Mouse (Mus musculus) erythroid progenitor cell, adult 5-6 weeks (primary cell): ENCODE data around the gene Aph1a. TPM values are rescaled to one million over a fixed set of nuclear protein-coding genes. Genes with fewer than 3 reads are reported as not detected.
"Not testable (repeated sequence)": the region's sequence is repeated elsewhere in the genome, so short reads cannot be mapped to it uniquely, and the experiment has no call there.

Source experiments
- ATAC-seq: replicated peaks from 2 replicates; pipeline ENCODE4 v1.8.0; 2016; ENCODE audit warnings: moderate number of reproducible peaks, mild to moderate bottlenecking, moderate TSS enrichment, inconsistent platforms; ENCODE audit not compliant: poor library complexity, low FRiP score, severe bottlenecking
- total RNA-seq, 2 experiments: library from RNA; stranded (forward) in 1 of 2; stranded (reverse) in 1 of 2; fragments of 150-400 nt in 1 of 2; fragments of 186-747, 209-891 nt in 1 of 2; gene quantifications; 2 replicates each; pipeline versions ENCODE4 v1.2.3 to v1.2.4; 2015 to 2017; ENCODE audit warnings: low replicate concordance in 2 of 2

Gene Aph1a
- 7.6 and 8.0 TPM in 2 replicates for total RNA-seq (2015; ENCODE audit: low replicate concordance)
- total RNA-seq (2017; ENCODE audit: low replicate concordance) = 9.6 and 14.6 TPM in 2 replicates

- ATAC-seq = peak; percentile 99
These were observed at the start of gene Aph1a for GRCm38 (mm10) chr3:95893606-95894316. Gene Aph1a, plus strand, starts transcription at chr3:95893969.

- no peak for ATAC-seq
These were observed 43.2 kb upstream of the Aph1a start for GRCm38 (mm10) chr3:95850611-95851010.

GRCm38 (mm10) chr3:95851317-95851716 is 42.5 kb upstream of the Aph1a start:
- ATAC-seq = no peak

GRCm38 (mm10) chr3:95855502-95856089 is 38.2 kb upstream of the Aph1a start, which contains the start of gene Prpf3:
Gene Prpf3, minus strand, starts transcription at chr3:95855885.
- peak; percentile 99 for ATAC-seq

DNA sequence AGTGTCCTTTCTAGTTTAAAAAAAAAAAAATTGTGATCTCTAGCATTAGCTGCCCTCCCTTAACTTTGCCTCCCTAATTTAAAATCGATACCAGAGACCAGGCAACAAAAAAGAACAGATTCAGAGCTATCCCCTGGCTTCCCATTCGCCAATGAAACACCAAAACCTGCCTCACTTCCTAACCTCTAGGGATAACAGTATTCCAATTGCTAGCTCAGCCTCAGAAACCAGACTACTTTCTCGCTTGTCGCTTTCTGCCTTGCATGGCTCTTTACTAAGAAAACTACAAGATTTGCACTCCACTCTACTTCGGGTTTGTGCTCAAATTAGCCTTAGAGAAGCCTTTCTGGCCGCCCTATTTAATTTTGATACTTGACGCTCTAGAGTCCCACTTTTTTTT is 37.7 kb upstream of the Aph1a start:
- ATAC-seq = peak; percentile 20

DNA sequence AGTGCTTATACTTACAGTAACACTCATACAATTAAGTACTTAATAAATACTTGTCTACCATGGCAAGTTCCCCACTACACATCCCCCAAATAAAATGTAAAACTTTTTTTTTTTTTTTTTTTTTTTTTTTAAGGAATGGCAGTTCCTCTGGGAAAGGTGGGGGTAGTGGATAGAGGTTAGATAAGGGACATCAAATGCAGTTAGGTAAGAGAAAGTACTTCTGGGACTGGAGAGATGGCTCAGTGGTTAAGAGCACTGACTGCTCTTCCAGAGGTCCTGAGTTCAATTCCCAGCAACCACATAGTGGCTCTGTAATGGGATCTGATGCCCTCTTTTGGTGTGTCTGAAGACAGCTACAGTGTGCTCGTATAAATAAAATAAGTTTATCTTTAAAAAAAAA is 36.7 kb upstream of the Aph1a start:
- not testable (repeated sequence) for ATAC-seq

DNA sequence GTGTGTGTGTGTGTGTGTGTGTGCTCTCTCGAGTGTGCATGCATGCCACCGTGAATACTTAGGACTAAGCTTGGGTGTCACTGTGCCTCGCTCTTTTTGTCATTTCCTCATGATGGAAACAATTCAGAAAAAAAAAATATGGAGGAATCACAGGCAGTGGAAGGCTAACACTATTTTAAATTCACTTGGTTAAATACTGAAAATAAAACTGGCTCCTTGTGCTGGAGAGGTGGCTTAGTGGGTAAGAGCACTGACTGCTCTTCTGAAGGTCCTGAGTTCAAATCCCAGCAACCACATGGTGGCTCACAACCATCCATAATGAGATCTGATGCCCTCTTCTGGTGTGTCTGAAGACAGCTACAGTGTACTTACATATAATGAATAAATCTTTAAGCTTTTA is 35.5 kb upstream of the Aph1a start:
- ATAC-seq = not testable (repeated sequence)

GRCm38 (mm10) chr3:95860323-95860722 is 33.4 kb upstream of the Aph1a start:
- no peak for ATAC-seq

DNA sequence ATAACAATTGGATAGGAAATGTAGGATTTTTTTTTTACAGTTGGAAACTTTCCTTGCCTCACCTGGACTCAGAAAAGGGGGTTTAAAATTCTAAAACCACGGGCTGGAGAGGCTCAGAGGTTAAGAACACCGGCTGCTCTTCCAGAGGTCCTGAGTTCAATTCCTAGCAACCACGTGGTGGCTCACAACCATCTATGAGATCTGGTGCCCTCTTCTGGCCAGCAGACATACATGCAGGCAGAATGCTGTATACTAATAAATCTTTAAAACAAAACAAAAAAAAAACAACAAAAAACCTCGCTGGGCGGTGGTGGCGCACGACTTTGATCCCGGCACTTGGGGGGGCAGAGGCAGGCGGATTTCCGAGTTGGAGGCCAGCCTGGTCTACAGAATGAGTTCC is 32.6 kb upstream of the Aph1a start:
- no peak for ATAC-seq

DNA sequence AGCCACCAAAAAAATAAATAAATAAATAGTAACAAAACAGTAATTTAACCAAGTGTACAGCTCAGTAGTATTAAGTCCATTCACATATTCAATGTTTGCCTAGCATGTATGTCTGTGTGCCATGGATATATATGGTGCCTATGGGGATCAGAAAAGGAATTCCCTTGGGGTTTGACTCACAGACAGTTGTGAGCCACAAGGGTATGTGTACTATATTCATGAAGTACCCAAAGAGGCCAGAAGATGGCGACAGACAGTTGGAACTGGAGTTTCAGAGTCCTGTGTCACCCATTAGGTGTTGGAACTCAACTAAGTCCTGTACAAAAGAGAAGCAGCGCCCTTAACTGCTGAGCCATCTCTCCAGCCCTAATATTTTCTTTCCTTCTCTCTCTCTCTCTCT is 32.0 kb upstream of the Aph1a start:
- peak; percentile 90 for ATAC-seq

DNA sequence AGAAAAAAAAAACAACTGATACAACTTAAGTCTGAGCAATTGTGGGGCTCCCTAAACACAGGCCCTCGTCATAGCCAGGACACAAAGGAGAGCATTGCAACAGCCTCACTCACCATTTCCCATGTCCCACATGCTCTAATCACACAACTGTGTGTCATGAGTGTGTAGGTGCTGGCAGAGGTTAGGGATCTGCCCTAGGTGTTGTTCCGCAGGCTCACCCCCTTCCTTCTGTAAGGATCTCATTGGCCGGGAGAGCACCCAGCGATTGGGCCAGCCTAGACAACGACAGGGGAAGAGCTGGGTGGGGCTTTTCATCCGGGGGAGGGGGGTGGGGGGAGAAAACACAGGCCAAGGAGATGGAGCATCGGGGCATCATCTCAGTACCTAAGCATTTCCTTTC is 30.2 kb upstream of the Aph1a start:
- no peak for ATAC-seq

- ATAC-seq = no peak
These were observed 28.7 kb upstream of the Aph1a start for GRCm38 (mm10) chr3:95865050-95865449.

DNA sequence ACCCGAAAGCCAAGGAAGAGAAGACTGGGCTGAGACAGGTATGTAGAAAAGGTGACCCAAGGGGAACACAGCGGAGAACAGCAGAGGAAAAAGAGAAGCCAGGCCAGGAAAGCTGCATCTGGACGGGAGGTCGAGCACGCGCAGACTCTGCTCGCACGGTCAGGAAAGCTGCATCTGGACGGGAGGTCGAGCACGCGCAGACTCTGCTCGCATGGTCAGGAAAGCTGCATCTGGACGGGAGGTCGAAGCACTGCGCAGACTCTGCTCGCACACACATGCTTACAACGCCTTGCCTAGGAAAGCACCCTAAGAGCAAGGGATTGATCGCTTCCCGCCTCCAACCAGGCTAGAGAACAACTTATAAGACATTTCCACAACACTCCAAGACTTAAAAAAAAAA is 28.2 kb upstream of the Aph1a start:
- no peak for ATAC-seq

- no peak for ATAC-seq
These were observed 27.7 kb upstream of the Aph1a start for GRCm38 (mm10) chr3:95866071-95866470.

DNA sequence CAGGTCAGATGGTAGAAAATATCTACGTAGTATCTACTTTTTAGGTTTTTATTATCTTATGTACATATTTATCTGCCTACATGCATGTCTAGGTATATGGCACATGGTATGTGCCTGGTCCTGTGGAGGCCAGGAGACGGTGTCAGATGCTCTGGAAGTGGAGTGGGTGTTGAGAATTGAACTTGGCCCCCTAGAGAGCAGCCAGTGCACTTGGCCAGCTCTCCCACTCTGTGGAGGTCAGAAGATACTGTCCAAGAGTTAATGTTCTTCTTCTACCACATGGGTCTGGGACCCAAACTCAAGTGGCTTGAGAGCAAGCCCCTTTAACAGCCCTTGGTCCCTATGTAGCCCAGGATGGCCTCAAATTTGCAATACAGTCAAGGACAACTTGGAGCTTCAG is 26.4 kb upstream of the Aph1a start:
- no peak for ATAC-seq

- peak; percentile 39 for ATAC-seq
These were observed 22.8 kb upstream of the Aph1a start for GRCm38 (mm10) chr3:95870976-95871375.

GRCm38 (mm10) chr3:95871392-95871867 is 22.3 kb upstream of the Aph1a start, which contains the start of gene Mrps21:
Gene Mrps21, minus strand, starts transcription at chr3:95871519.
- peak; percentile 96 for ATAC-seq

DNA sequence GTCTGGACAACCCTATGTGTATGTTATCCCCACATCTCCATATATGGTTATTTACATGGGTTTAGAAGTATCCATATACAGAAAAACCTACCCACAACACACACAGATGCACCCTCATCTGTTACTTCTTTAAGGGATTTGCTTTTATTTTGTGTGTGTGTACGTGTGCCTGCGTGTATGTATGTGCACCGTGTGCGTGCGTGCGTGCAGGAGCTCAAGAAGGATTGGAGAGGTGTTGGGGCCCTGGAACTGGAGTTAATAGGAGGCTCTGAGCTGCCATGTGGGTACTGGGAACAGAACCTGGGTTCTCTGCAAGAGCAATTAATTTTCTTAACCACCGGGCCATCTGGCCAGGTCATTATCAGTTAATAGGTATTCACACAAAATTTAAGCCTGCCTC is 21.7 kb upstream of the Aph1a start:
- ATAC-seq = peak; percentile 20; the same call in 1 of the 2 replicates

- no peak for ATAC-seq
These were observed 14.7 kb upstream of the Aph1a start for GRCm38 (mm10) chr3:95879063-95879462.

GRCm38 (mm10) chr3:95881979-95882815 is 11.6 kb upstream of the Aph1a start, which contains the start of gene Ciart:
Gene Ciart, minus strand, starts transcription at chr3:95882251.
- ATAC-seq = peak; percentile 97
